Mouse (Mus musculus) liver, embryonic 14.5 days (tissue): ENCODE data around the gene Nfil3.

Experiments used
- CTCF ChIP-seq: IDR thresholded peaks from 2 replicates; pipeline ENCODE4 v1.5.1; 2016; ENCODE audit warnings: antibody characterized with exemption, low read depth, control low read depth
- EP300 ChIP-seq: IDR thresholded peaks from 2 replicates; pipeline ENCODE4 v1.6.1; 2016; ENCODE audit warnings: antibody characterized with exemption, low read depth

DNA sequence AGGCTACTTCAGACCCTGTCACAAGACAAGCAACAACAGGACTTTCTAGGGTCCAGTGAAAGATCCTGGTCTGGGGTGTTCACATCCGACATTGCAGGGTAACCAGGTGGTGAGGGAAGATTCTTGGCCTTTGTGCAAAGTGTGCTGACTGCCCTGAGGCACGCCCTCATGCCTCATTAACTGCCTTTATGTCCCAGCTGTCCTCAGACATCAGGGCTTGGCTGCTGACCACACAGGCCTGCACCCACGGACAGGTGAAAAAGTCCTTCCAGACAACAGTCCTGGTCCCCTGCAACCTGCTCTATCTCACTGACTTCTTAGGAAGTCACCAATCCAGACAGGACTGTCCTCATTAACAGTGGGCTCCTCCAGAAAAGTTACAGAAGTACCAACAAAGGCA lies 39.4 kb upstream of the Nfil3 start:
- TF ChIP-seq CTCF (no peak), EP300 (no peak)
